Mouse (Mus musculus) forebrain, embryonic 14.5 days (tissue): ENCODE data around the gene Gm28038. TPM values are rescaled to one million over a fixed set of nuclear protein-coding genes. Genes with fewer than 3 reads are reported as not detected.

Experiments used
- ATAC-seq: fragments of 200-750 bp; cut with Nextera tagmentation; 2 replicates; pipeline ENCODE4 v1.8.0; 2017; ENCODE audit warnings: mild to moderate bottlenecking, moderate library complexity
- DNase-seq: peaks from one replicate; pipeline ENCODE4 v3.0.0-alpha.2; 2015; ENCODE audit warnings: low spot score
- H3K27ac ChIP-seq: fragments of 300-500 bp; sonication (generic); 2 replicates; pipeline ENCODE4 v1.5.1; 2014; ENCODE audit warnings: low read depth, mild to moderate bottlenecking, control low read depth, low read length, moderate library complexity
- H3K27me3 ChIP-seq: fragments of 300-500 bp; sonication (generic); replicated peaks from 2 replicates; pipeline ENCODE4 v1.6.1; 2014; ENCODE audit warnings: low read length, control low read depth, mixed read lengths; ENCODE audit not compliant: control insufficient read depth, insufficient read depth
- H3K36me3 ChIP-seq: fragments of 300-500 bp; sonication (generic); 2 replicates; pipeline ENCODE4 v1.6.1; 2014; ENCODE audit warnings: low read length, control low read depth; ENCODE audit not compliant: control insufficient read depth, insufficient read depth
- H3K4me1 ChIP-seq: fragments of 300-500 bp; sonication (generic); 2 replicates; pipeline ENCODE4 v1.6.1; 2014; ENCODE audit warnings: antibody characterized with exemption, low read length, control low read depth; ENCODE audit not compliant: control insufficient read depth, insufficient read depth
- H3K4me2 ChIP-seq: fragments of 300-500 bp; sonication (generic); 2 replicates; pipeline ENCODE4 v1.6.1; 2014; ENCODE audit warnings: mild to moderate bottlenecking, control low read depth, low read length
- H3K4me3 ChIP-seq: fragments of 300-500 bp; sonication (generic); 2 replicates; pipeline ENCODE4 v1.5.1; 2014; ENCODE audit warnings: low read depth, low read length, control low read depth
- H3K9ac ChIP-seq: fragments of 300-500 bp; sonication (generic); 2 replicates; pipeline ENCODE4 v1.6.1; 2014; ENCODE audit warnings: mild to moderate bottlenecking, low read length, control low read depth, moderate library complexity
- H3K9me3 ChIP-seq: fragments of 300-500 bp; sonication (generic); replicated peaks from 2 replicates; pipeline ENCODE4 v1.6.1; 2016; ENCODE audit warnings: low read length, control low read depth, mixed read lengths; ENCODE audit not compliant: control insufficient read depth
- WGBS: fragments of 180-500 bp; shearing (Covaris S2); extraction: QIAGEN DNeasy Blood & Tissue Kit; methylation state at CpG from one replicate; pipeline ENCODE4 v1.1.7; 2014; 5-methylcytosine and 5-hydroxymethylcytosine counted together
- polyA plus RNA-seq: library from polyadenylated mRNA; unstranded; fragments of >200 nt; fragmentation: Nextera tagmentation; extraction: Ambion mirVana; gene quantifications from 2 replicates; pipeline ENCODE4 v1.2.1, GENCODE M21; 2014

Gm28038 gene
- polyA plus RNA-seq, 1 experiment from 2014 or later, result not detected

DNA sequence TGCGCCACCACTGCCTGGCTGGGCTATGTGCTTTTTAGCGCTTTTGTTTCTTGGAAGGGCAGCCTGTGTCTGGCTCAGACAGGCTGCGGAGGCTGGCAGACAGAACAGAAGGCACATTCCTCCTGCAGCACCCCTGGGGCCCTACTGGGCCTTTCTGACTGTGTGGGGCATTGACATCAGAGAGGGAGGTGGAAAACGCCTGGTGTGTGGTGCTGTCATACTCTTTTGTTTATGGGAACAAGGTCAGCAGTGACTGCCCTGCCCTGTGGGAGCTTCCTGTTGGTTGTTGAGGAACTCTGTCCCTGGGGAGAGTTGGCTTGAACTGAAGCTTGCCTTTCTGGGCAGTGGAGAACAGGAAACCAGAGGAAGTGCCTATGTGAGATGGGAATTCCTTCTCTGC lies 38.3 kb upstream of the Gm28038 start:
- Histone ChIP-seq H3K27ac (no peak overlapping the region), H3K4me3 (no peak overlapping the region), H3K9ac (no peak overlapping the region), H3K4me1 (peaks cover 12% of the 10 kb centered on the region), H3K9me3 (no peaks in the 10 kb centered on the region), H3K36me3 (peaks cover 56% of the 10 kb centered on the region), H3K27me3 (no peaks in the 10 kb centered on the region), H3K4me2 (no peak overlapping the region)
- 64% methylated on average over 4 of the region's 4 CpGs for WGBS
- DNase-seq (peak; percentile 20), ATAC-seq (no peak)

DNA sequence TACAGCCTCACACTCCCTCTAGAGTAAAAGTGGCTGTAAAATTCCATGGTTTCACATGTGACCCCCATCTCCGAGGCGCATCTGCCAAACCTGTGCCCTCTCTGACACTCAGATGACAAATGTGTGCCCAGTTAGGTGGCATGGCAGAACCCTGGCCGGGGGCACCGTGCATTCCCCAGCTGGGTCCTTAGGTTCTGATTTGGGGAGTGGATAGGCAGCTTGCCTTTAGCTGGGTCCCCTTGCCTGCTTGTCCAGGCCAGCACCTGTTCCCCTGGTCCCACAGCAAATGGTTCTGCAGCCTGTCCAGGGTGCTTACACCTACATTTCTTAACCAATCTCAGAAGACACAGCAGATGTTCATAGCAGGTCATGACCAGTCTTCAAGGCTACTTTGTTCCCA lies 37.5 kb upstream of the Gm28038 start:
- ATAC-seq, result no peak
- H3K27ac ChIP-seq, result no peak overlapping the region
- H3K36me3 ChIP-seq, result peaks cover 63% of the 10 kb centered on the region
- H3K9ac ChIP-seq, result no peak overlapping the region
- H3K4me2 ChIP-seq, result no peak overlapping the region
- 98% methylated on average over 4 of the region's 4 CpGs for WGBS
- H3K9me3 ChIP-seq, result no peaks in the 10 kb centered on the region
- no peaks in the 10 kb centered on the region for H3K27me3 ChIP-seq
- peaks cover 12% of the 10 kb centered on the region for H3K4me1 ChIP-seq
- H3K4me3 ChIP-seq, result no peak overlapping the region
- DNase-seq, result no peak

DNA sequence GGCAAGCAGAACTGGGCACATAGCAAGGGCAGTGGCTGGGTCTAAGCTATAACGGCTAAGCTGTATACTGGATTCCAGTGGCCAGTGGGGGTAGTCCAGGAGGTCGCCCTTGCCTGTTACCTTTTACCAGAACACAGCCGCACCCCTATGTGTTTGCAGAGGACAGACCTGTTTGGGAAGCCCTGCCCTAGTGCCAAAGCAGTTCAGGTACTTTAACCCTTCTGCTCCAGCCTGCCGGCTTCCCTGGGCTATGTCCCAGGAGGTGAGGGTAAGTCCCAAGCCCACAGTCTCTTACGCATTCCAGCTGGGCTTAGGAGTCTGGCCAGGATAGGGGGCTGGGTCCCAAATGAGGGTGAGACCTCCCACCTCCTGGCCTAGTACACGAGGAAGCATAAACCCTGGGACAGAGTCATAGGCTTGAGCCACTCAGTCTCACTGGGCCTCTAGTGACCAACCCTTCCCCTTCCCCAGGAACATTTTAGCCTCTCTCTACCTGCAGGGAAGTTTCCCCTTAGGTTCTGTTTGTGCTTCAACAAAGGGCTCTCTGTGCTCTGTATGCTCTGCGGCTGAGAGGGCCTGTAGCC lies 36.2 kb upstream of the Gm28038 start:
- no peak overlapping the region for H3K4me2 ChIP-seq
- no peaks in the 10 kb centered on the region for H3K9me3 ChIP-seq
- ATAC-seq (no peak), DNase-seq (no peak)
- H3K27me3 ChIP-seq, result no peaks in the 10 kb centered on the region
- no peak overlapping the region for H3K4me3 ChIP-seq
- no peak overlapping the region for H3K9ac ChIP-seq
- WGBS, result 77% methylated on average over 7 of the region's 7 CpGs
- 0 out of 2 replicates have a peak, but pooled peaks cover under 1% of the 10 kb centered on the region for H3K4me1 ChIP-seq
- H3K27ac ChIP-seq, result no peak overlapping the region
- H3K36me3 ChIP-seq, result peaks cover 76% of the 10 kb centered on the region

DNA sequence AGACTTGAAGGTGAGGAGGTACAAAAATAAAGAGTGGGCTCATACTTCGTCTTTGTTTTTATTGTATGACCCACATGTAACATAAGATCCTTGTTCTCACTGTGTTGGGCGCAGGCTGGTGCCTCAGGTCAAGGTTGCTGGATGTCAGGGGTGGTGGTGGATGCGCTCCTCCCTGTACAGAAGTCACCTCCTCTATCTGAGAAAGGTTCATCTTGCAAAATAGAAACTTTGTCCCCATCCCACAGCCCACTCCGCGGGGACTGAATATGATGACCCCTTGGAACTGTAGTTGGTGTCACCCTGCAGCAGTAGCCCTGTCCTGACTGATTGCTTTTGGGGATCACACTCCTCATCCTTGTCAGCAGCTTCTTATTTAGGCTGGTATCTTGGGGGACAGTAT lies 33.8 kb upstream of the Gm28038 start:
- WGBS, result 96% methylated on average over 5 of the region's 5 CpGs
- H3K36me3 ChIP-seq, result peaks cover 70% of the 10 kb centered on the region
- DNase-seq, result no peak

DNA sequence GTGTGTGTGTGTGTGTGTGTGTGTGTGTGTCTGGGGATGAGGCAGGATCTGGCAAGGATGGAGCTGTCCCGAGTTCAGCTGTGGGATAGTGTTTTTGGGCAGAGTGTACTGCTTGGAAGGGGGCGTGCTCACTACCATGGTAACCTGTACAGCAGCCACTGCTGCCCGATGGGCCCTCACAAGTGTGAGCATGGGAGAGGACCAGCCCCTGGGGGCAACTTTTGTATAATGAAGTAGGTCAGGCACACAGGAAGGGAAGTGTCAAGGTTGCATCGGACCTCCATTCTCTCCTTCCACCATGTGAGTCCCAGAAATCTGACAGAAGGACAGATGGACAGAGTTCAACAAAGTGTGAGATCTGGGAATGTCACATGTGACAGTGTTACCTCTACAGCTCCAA lies 33.2 kb upstream of the Gm28038 start:
- H3K9me3 ChIP-seq, result no peaks in the 10 kb centered on the region
- no peak overlapping the region for H3K9ac ChIP-seq
- no peak overlapping the region for H3K27ac ChIP-seq
- 71% methylated on average over 4 of the region's 4 CpGs for WGBS
- no peaks in the 10 kb centered on the region for H3K27me3 ChIP-seq
- ATAC-seq, result no peak
- no peak overlapping the region for H3K4me3 ChIP-seq
- no peak for DNase-seq
- no peak overlapping the region for H3K4me2 ChIP-seq
- H3K36me3 ChIP-seq, result peaks cover 70% of the 10 kb centered on the region
- H3K4me1 ChIP-seq, result no peaks in the 10 kb centered on the region

More for the DNA sequence above, 33.8 kb upstream of the Gm28038 start:
- Histone ChIP-seq H3K27me3 (no peaks in the 10 kb centered on the region), H3K4me3 (no peak overlapping the region), H3K9ac (no peak overlapping the region), H3K9me3 (no peaks in the 10 kb centered on the region), H3K4me2 (no peak overlapping the region), H3K4me1 (no peaks in the 10 kb centered on the region), H3K27ac (no peak overlapping the region)
- ATAC-seq, result no peak

DNA sequence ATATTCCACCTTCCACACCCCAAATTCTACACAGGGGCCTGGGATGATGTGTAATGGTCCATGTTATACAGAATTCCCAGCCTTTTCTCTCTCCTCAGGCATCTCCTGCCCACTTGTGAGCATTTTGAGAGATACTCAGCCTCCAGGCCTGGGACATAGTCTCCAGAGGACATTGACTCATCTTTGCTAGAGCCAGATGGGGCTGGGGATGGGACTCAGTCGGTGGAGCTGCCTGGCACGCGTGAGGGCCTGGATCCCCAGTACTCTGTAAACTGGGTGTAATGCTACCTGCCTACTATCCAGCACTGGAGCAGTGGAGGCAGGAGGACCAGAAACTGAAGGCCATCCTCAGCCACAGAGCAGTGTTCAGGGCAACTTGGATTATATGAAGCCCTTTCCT lies 31.7 kb upstream of the Gm28038 start:
- no peaks in the 10 kb centered on the region for H3K9me3 ChIP-seq
- 92% methylated on average over 3 of the region's 3 CpGs for WGBS
- no peaks in the 10 kb centered on the region for H3K4me1 ChIP-seq
- peaks cover 67% of the 10 kb centered on the region for H3K36me3 ChIP-seq
- no peak overlapping the region for H3K9ac ChIP-seq
- H3K4me3 ChIP-seq, result no peak overlapping the region
- H3K27me3 ChIP-seq, result no peaks in the 10 kb centered on the region
- no peak for DNase-seq
- H3K27ac ChIP-seq, result no peak overlapping the region
- no peak for ATAC-seq
- H3K4me2 ChIP-seq, result no peak overlapping the region

DNA sequence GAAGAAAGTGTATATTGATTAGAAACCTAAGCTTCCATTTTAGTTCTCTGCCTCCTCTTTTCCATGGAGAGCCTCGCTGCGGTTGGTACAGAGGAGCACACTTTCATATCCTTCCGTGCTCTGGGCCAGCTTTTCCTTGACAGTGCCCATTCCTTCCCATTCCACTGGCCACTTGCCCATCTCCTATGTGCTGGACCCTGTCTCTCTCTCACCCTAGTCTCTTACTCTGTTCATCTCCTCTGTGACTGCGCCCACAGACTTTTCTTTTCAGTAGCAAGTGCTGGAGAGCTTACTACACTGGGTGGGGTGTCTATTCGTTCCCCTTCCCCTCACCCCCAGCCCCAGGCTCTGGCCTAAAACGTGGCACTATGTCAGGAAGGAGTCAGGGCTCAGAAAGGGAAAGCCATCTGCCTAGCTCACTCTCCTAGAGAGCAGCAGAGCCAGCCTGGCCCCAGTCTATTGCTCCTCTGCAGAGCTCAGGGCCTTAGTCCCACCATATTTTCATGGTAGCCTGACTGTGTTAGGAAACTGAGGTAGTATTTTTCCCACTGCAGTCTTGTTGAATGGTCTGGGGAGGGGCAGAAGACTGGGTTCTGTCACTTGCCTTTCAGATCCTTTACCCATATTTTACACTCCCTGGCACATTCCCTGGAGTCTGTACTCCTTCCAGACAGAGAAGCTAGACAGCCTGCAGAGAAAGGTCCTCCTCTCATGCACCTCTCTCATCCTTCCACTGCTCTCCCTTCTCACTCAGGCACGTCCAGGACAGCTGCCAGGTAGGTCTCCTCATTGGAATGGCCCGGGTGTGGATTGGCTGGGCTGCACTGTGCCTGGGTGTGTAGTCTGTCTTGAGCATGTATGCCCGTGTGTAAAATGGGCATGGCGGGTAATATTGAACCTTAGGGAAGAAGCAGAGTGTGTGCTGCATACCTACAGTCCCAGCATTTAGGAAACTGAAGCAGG lies 30.4 kb upstream of the Gm28038 start:
- H3K9ac ChIP-seq, result no peak overlapping the region
- no peak overlapping the region for H3K4me2 ChIP-seq
- ATAC-seq (no peak), DNase-seq (no peak)
- H3K4me3 ChIP-seq, result no peak overlapping the region
- no peaks in the 10 kb centered on the region for H3K27me3 ChIP-seq
- H3K4me1 ChIP-seq, result no peaks in the 10 kb centered on the region
- no peak overlapping the region for H3K27ac ChIP-seq
- WGBS, result 89% methylated on average over 10 of the region's 10 CpGs
- H3K36me3 ChIP-seq, result peaks cover 69% of the 10 kb centered on the region
- no peaks in the 10 kb centered on the region for H3K9me3 ChIP-seq

DNA sequence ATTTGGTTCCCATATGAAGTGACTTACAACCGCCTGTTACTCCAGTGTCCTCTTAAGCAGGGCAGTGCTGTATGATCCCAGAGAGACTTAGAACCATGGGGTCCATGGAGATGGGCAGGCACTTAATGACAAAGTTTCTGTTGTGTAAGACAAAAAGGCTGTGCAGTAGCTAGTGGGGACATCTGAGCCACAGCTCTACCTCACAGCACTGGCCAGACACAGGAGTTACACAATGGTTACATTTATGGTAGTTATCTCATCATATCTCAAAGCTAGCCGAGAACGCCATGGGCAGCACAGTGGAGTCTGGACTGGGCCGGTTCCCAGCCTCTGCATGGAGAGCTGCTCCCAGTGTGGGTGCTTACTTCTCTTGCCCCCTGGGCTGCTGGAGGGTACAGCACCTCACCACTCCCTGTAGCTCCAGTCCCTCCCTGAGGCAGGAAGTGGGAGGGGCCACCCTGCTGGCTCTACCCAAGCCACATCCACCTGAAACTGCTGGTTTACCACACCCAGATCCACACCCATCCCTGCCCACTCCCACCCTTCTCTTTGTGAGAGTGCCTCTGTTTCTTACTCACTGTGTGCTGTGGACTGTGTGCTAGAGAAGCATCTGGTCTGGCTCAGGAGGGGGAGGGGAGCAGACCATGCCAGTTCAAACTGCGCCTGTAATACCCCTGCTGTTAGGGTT lies 29.3 kb upstream of the Gm28038 start:
- no peak for DNase-seq
- no peak overlapping the region for H3K4me3 ChIP-seq
- H3K27me3 ChIP-seq, result no peaks in the 10 kb centered on the region
- no peak for ATAC-seq
- no peak overlapping the region for H3K4me2 ChIP-seq
- no peaks in the 10 kb centered on the region for H3K4me1 ChIP-seq
- H3K9me3 ChIP-seq, result no peaks in the 10 kb centered on the region
- H3K27ac ChIP-seq, result no peak overlapping the region
- peaks cover 73% of the 10 kb centered on the region for H3K36me3 ChIP-seq
- WGBS, result 85% methylated on average over 5 of the region's 5 CpGs
- H3K9ac ChIP-seq, result no peak overlapping the region
